Mouse (Mus musculus) MEL (cell line): Measurements from ENCODE around the gene Tnfrsf21. TPM values are rescaled to one million over a fixed set of nuclear protein-coding genes. Genes with fewer than 3 reads are reported as not detected.

Source experiments
- DNase-seq: peaks from one replicate; pipeline ENCODE4 v3.0.0; 2011; ENCODE audit warnings: low read depth, low spot score
- H3K27ac ChIP-seq: 2 replicates; pipeline ENCODE4 v1.5.1; 2012; ENCODE audit warnings: low read depth, mild to moderate bottlenecking, control low read depth, low read length, moderate library complexity; ENCODE audit not compliant: control insufficient read depth
- H3K27me3 ChIP-seq, 2 experiments: fragments of 150-350 bp in 1 of 2; sonication (generic) in 1 of 2; 2 replicates each; pipeline ENCODE4 v1.6.1; 2012; ENCODE audit warnings: low read length in 2 of 2, mild to moderate bottlenecking in 2 of 2, improper control_type of control experiment in 1 of 2, moderate library complexity in 1 of 2; ENCODE audit not compliant: insufficient read depth in 2 of 2, control insufficient read depth in 1 of 2
- H3K36me3 ChIP-seq, 2 experiments: 2 replicates each; pipeline ENCODE4 v1.6.1; 2012 to 2014; ENCODE audit warnings: low read length in 2 of 2, improper control_type of control experiment in 1 of 2, inconsistent platforms in 1 of 2, mild to moderate bottlenecking in 1 of 2; ENCODE audit not compliant: insufficient read depth in 2 of 2, control insufficient read depth in 1 of 2
- H3K4me1 ChIP-seq, 2 experiments: fragments of 150-350 bp in 1 of 2; sonication (generic) in 1 of 2; 2 replicates each; pipeline ENCODE4 v1.6.1; 2012; ENCODE audit warnings: low read length in 2 of 2, improper control_type of control experiment in 1 of 2, mild to moderate bottlenecking in 1 of 2; ENCODE audit not compliant: insufficient read depth in 2 of 2, control insufficient read depth in 1 of 2
- H3K4me3 ChIP-seq, 2 experiments: fragments of 150-350 bp in 1 of 2; sonication (generic) in 1 of 2; 2 replicates each; pipeline ENCODE4 v1.5.1; 2012; ENCODE audit warnings: low read depth in 2 of 2, low read length in 2 of 2, mild to moderate bottlenecking in 2 of 2, moderate library complexity in 2 of 2, control low read depth in 1 of 2, improper control_type of control experiment in 1 of 2; ENCODE audit not compliant: control insufficient read depth in 1 of 2, insufficient read depth in 1 of 2
- H3K79me2 ChIP-seq: 2 replicates; pipeline ENCODE4 v1.6.1; 2012; ENCODE audit warnings: mild to moderate bottlenecking, low read length, moderate library complexity; ENCODE audit not compliant: control insufficient read depth, poor library complexity, insufficient read depth
- H3K9ac ChIP-seq: 2 replicates; pipeline ENCODE4 v1.6.1; 2012; ENCODE audit warnings: low read depth, mild to moderate bottlenecking, control low read depth, low read length, moderate library complexity; ENCODE audit not compliant: control insufficient read depth, poor library complexity, severe bottlenecking
- H3K9me3 ChIP-seq: fragments of 150-350 bp; sonication (generic); replicated peaks from 2 replicates; pipeline ENCODE4 v1.6.1; 2012; ENCODE audit warnings: mild to moderate bottlenecking, low read length, improper control_type of control experiment, moderate library complexity; ENCODE audit not compliant: insufficient read depth
- CHD1 ChIP-seq: IDR thresholded peaks from 2 replicates; pipeline ENCODE4 v1.6.1; 2012; ENCODE audit warnings: low read depth, mild to moderate bottlenecking, inconsistent platforms, low read length, improper control_type of control experiment
- CHD2 ChIP-seq: IDR thresholded peaks from 2 replicates; pipeline ENCODE4 v1.6.1; 2011; ENCODE audit warnings: low read length, improper control_type of control experiment
- ELF1 ChIP-seq: IDR thresholded peaks from 2 replicates; pipeline ENCODE4 v1.6.1; 2014; ENCODE audit warnings: low read depth, mild to moderate bottlenecking, inconsistent platforms, low read length, improper control_type of control experiment, moderate library complexity
- EP300 ChIP-seq, 2 experiments: IDR thresholded peaks; 2 replicates each; pipeline ENCODE4 v1.6.1; 2011; ENCODE audit warnings: improper control_type of control experiment in 2 of 2, low read length in 2 of 2, low read depth in 1 of 2, mild to moderate bottlenecking in 1 of 2
- JUND ChIP-seq: IDR thresholded peaks from 2 replicates; pipeline ENCODE4 v1.6.1; 2011; ENCODE audit warnings: low read depth, mild to moderate bottlenecking, improper control_type of control experiment, low read length
- KAT2A ChIP-seq: conservative IDR thresholded peaks from 2 replicates; pipeline ENCODE4 v1.6.1; 2012; ENCODE audit warnings: low read depth, low read length, improper control_type of control experiment, inconsistent platforms
- MAFK ChIP-seq: IDR thresholded peaks from 2 replicates; pipeline ENCODE4 v1.6.1; 2011; ENCODE audit warnings: low read depth, mild to moderate bottlenecking, low read length, improper control_type of control experiment, borderline replicate concordance
- MEF2A ChIP-seq: IDR thresholded peaks from 2 replicates; pipeline ENCODE4 v1.6.1; 2014; ENCODE audit warnings: low read depth, mild to moderate bottlenecking, inconsistent platforms, low read length, improper control_type of control experiment; ENCODE audit not compliant: poor library complexity, insufficient replicate concordance, severe bottlenecking; ENCODE audit errors: extremely low read depth
- MXI1 ChIP-seq: IDR thresholded peaks from 2 replicates; pipeline ENCODE4 v1.6.1; 2011; ENCODE audit warnings: mild to moderate bottlenecking, low read depth, low read length, improper control_type of control experiment
- MYB ChIP-seq: IDR thresholded peaks from 2 replicates; pipeline ENCODE4 v1.6.1; 2011; ENCODE audit warnings: mild to moderate bottlenecking, low read depth, low read length, improper control_type of control experiment
- NRF1 ChIP-seq: IDR thresholded peaks from 2 replicates; pipeline ENCODE4 v1.6.1; 2014; ENCODE audit warnings: low read depth, mild to moderate bottlenecking, inconsistent platforms, low read length, improper control_type of control experiment, moderate library complexity; ENCODE audit not compliant: poor library complexity, insufficient read depth, severe bottlenecking
- POLR2AphosphoS2 ChIP-seq: IDR thresholded peaks from 2 replicates; pipeline ENCODE4 v1.6.1; 2011; ENCODE audit warnings: low read length, improper control_type of control experiment
- RCOR1 ChIP-seq: IDR thresholded peaks from 2 replicates; pipeline ENCODE4 v1.6.1; 2012; ENCODE audit warnings: low read depth, mild to moderate bottlenecking, inconsistent platforms, low read length, improper control_type of control experiment
- SIN3A ChIP-seq: IDR thresholded peaks from 2 replicates; pipeline ENCODE4 v1.6.1; 2012; ENCODE audit warnings: low read length, improper control_type of control experiment, inconsistent platforms
- SMC3 ChIP-seq: IDR thresholded peaks from 2 replicates; pipeline ENCODE4 v1.6.1; 2011; ENCODE audit warnings: low read depth, low read length, improper control_type of control experiment
- TAL1 ChIP-seq: IDR thresholded peaks from 2 replicates; pipeline ENCODE4 v1.6.1; 2012; ENCODE audit warnings: mild to moderate bottlenecking, inconsistent platforms, low read length, moderate library complexity, mixed read lengths
- TBP ChIP-seq: IDR thresholded peaks from 2 replicates; pipeline ENCODE4 v1.8.0; 2011; ENCODE audit warnings: low read depth, low read length, improper control_type of control experiment
- TCF12 ChIP-seq: IDR thresholded peaks from 2 replicates; pipeline ENCODE4 v1.6.1; 2014; ENCODE audit warnings: low read depth, mild to moderate bottlenecking, inconsistent platforms, low read length, improper control_type of control experiment, moderate library complexity
- UBTF ChIP-seq: IDR thresholded peaks from 2 replicates; pipeline ENCODE4 v1.6.1; 2012; ENCODE audit warnings: low read depth, mild to moderate bottlenecking, inconsistent platforms, low read length, improper control_type of control experiment, moderate library complexity, borderline replicate concordance; ENCODE audit not compliant: insufficient read depth
- ZC3H11A ChIP-seq: IDR thresholded peaks from 2 replicates; pipeline ENCODE4 v1.6.1; 2012; ENCODE audit warnings: low read depth, mild to moderate bottlenecking, inconsistent platforms, low read length, improper control_type of control experiment
- ZKSCAN1 ChIP-seq: IDR thresholded peaks from 2 replicates; pipeline ENCODE4 v1.6.1; 2012; ENCODE audit warnings: low read depth, mild to moderate bottlenecking, inconsistent platforms, low read length, improper control_type of control experiment, moderate library complexity
- ZMIZ1 ChIP-seq: IDR thresholded peaks from 2 replicates; pipeline ENCODE4 v1.6.1; 2012; ENCODE audit warnings: low read depth, mild to moderate bottlenecking, inconsistent platforms, low read length, improper control_type of control experiment, moderate library complexity
- polyA plus RNA-seq, 2 experiments: library from polyadenylated mRNA; stranded (reverse) in 1 of 2; unstranded in 1 of 2; fragments of >175 nt in 1 of 2; fragments of >200 nt in 1 of 2; gene quantifications; 2 replicates each; pipeline versions ENCODE4 v1.2.1 to v1.2.4; 2012; ENCODE audit warnings: low replicate concordance in 2 of 2, low read depth in 1 of 2; ENCODE audit not compliant: insufficient read length in 2 of 2, insufficient read depth in 1 of 2, missing spikeins in 1 of 2
- total RNA-seq: library from RNA; depleted of rRNA; stranded (reverse); fragments of 300-350 nt; gene quantifications from 2 replicates; pipeline ENCODE4 v1.2.3, GENCODE M21; 2012

Tnfrsf21 gene
- total and polyA plus RNA-seq, 3 experiments: not detected

DNA sequence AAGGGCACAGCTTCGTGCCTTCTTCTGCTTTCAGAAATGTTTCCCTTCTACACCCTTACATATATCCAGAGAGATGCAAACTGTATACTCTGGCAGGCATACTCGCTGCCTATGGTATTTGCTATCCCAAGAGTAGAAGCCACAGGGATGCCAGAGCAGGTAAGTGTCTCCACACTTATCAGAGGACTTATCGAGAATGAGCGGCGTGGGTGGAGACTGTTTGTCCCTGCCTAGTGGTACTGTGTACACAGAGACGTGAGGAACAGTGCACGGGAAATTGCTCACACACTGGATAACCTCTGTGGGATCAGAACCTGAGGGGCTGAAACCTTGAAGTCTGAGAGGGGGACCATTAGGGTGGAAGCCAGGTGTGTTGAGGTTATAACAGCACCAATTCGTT is 59.6 kb downstream of the Tnfrsf21 start:
- H3K27ac ChIP-seq: no peak overlapping the region
- no peaks in the 10 kb centered on the region for H3K36me3 ChIP-seq
- no peak overlapping the region for H3K4me3 ChIP-seq
- DNase-seq: no peak
- no peaks in the 10 kb centered on the region; a peak in 1 of 4 replicates for H3K27me3 ChIP-seq
- H3K79me2 ChIP-seq: no peaks in the 10 kb centered on the region
- no peak for TF ChIP-seq POLR2AphosphoS2
- no peak for TF ChIP-seq SIN3A
- no peak for TF ChIP-seq MEF2A
- no peak for TF ChIP-seq CHD1
- TF ChIP-seq ZKSCAN1: no peak
- TF ChIP-seq RCOR1: no peak
- TF ChIP-seq TCF12: no peak
- no peak for TF ChIP-seq TBP
- TF ChIP-seq ZC3H11A: no peak
- TF ChIP-seq NRF1: no peak
- TF ChIP-seq ZMIZ1: no peak
- no peak for TF ChIP-seq JUND
- TF ChIP-seq TAL1: no peak
- TF ChIP-seq SMC3: no peak
- no peak for TF ChIP-seq KAT2A
- TF ChIP-seq MAFK: no peak
- TF ChIP-seq MYB: no peak
- no peak for TF ChIP-seq CHD2
- no peak overlapping the region for H3K9ac ChIP-seq
- H3K9me3 ChIP-seq: no peaks in the 10 kb centered on the region
- no peaks in the 10 kb centered on the region for H3K4me1 ChIP-seq

DNA sequence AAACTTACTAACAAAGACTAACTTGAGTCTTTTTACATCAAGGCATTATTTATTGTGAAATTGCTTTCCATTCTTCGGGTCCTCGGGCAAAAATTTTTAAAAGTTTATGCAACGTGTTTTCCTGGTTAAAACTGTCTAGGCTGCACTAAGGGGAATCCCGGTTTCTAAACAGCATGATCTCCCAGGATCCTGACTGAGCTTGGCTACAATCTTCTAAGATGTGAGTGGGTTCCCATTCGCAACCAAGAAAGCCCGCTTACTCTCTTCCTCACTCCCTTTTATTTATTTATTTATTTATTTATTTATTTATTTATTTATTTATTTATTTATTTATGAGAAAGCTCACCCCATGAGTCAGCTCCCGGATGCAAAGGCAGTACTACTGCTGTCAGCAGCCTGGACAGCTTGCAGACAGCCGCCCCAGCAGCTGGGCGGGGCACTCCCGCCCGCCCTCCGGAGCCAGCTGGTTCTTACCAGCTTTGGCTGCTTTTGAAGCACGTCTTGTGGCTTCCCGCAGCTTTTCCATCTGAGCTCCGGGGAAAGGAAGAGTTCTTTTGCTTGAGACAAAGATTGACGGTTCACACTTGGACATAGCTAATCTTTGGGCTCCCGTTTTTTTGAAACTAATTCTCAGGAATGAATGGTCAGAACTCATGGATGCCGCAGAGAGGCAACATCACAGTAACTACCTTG is 60.6 kb downstream of the Tnfrsf21 start:
- no peaks in the 10 kb centered on the region for H3K4me1 ChIP-seq

More for the DNA sequence above, 60.6 kb downstream of the Tnfrsf21 start:
- no peak overlapping the region for H3K4me3 ChIP-seq
- no peak overlapping the region for H3K9ac ChIP-seq
- no peaks in the 10 kb centered on the region; a peak in 1 of 4 replicates for H3K27me3 ChIP-seq
- H3K36me3 ChIP-seq: no peaks in the 10 kb centered on the region
- TF ChIP-seq EP300 (IDR thresholded peaks at IDR 0.05; ENCODE audit: low read depth in 1 of 2, low read length in 2 of 2) (no peak), MXI1 (no peak), UBTF (no peak), MAFK (no peak), ELF1 (no peak)
- no peak for DNase-seq
- no peaks in the 10 kb centered on the region for H3K79me2 ChIP-seq
- no peak overlapping the region for H3K27ac ChIP-seq
- H3K9me3 ChIP-seq: no peaks in the 10 kb centered on the region
